Mouse (Mus musculus) spleen, adult 12 weeks (tissue): ENCODE results near the gene B3gnt6.
"Not testable (repeated sequence)": the region's sequence is repeated elsewhere in the genome, so short reads cannot be mapped to it uniquely, and the experiment has no call there.

Experiments used
- DNase-seq: peaks from one replicate; pipeline ENCODE4 v3.0.0; 2022; ENCODE audit warnings: low spot score

The B3gnt6 gene

DNA sequence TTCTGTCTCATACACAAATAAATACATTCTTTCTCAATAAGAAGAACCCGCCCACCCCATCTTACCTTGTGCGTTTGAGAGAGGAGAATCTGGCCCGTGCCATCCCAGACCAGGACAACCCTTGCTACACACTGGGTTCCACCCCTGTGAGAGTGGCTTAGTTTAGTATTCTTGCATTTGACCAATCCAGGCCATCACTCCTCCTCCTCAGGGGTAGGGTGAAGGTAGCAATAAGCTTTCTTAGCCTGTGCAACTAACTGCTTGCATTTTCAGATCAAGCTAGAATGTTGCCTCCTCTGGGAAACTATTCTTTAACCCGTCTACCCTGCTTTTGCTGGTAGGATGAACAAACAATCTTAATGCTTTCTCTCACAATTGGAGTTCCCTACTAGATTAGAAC, at the start of gene B3gnt6:
Gene B3gnt6, minus strand, starts transcription at position 101 of the 400 bp plus-strand sequence.
- DNase-seq, result no peak

GRCm38 (mm10) chr7:98236686-98237359, 37.5 kb upstream of the B3gnt6 start:
- DNase-seq, result no peak

DNA sequence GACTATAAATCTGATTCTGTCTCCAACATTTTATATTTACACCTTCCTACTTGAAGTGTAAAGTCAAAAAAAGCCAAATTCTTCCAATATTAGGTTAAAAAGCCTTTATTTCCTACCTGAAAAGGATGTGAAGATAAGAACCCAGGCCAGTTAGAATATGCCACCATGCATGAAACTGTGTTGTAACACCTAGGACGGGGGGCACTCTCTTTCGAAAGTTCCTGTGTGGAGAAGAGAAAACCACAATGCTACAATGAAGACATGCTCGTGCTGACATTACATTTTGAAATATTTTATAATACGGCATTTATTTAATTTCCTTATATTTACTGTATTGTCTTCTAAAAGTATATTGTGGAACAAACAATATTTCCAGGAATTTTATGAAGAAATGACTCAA, 24.5 kb upstream of the B3gnt6 start:
- no peak for DNase-seq

DNA sequence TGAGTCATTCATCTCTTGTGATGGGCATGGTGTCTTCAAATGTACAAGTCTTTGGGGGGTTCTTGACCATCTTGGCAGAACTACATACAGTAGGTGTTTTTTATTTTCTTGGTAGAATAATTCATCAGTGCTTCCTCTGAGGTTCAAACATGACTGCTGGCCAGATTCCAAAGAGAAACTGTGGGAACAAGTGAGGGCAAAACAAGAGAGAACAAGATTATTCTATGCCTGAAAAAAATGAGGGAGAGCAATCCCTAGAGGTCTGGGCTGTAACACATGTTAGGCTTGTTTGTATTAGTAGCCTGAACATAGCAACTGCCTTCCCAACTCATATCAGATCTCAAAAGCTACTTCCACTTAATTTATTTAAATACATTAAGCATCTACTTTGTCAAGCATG, 17.4 kb upstream of the B3gnt6 start:
- DNase-seq, result no peak

GRCm38 (mm10) chr7:98202946-98203345, 3.7 kb upstream of the B3gnt6 start:
- DNase-seq, result no peak

- no peak for DNase-seq
Measured at GRCm38 (mm10) chr7:98201493-98202028, 2.3 kb upstream of the B3gnt6 start.

DNA sequence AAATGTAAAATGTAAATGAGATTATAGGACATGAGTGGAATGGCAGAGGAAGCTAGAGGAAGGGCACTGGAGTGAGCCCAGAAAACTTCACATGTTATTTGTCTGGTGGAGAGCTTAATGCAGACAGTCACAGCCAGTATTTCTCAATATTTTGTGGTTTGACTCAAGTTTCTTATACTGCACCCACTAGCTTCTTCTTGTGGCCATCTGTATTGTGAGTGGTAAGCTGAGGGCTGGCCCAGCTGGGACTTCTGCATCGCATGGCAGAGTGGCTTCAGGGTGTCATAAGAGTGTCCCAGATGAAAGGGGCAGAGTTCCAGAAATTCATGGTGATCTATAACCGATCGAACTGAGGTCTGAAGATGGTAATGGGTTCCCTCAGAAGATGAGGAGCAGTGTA, 1.1 kb upstream of the B3gnt6 start:
- no peak for DNase-seq

- DNase-seq, result no peak
Measured at GRCm38 (mm10) chr7:98195151-98195801, 4.0 kb downstream of the B3gnt6 start.

DNA sequence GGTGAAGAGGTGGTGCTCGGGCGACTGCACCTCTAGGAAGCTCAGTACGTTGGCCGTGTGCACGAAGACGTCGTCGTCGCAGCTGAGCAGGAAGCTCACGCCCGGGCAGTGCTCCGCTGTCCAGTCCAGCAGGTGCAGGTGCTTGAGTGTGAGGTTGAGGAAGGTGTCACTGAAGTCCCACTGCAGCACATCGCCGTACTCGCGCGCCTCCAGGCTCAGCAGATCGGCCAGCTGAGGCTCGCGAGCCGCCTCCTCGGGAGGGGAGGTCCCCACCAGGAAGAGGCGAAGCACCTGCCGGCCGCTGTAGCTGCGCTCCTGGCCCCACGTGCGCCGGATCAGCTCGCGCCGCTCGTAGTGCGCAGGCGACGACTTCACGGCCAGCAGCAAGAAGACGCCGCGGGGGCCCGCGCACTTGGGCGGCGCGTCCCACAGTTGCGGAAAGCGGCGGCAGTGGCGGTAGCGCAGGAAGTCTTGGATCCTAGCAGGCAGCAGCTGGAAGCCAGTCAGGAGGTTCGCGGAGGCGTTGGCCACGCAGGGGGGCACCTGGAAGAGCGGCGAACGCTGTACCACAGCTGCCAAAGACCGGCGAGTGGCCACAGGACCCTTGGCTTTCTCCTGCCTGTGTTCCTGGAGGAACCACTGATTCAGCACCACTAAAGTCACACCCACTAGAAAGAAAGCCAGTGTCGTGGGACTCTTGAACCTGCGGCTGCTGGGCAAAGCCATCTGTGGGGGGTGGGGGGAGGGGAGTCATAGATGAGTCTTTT, 5.1 kb downstream of the B3gnt6 start:
- no peak for DNase-seq

DNA sequence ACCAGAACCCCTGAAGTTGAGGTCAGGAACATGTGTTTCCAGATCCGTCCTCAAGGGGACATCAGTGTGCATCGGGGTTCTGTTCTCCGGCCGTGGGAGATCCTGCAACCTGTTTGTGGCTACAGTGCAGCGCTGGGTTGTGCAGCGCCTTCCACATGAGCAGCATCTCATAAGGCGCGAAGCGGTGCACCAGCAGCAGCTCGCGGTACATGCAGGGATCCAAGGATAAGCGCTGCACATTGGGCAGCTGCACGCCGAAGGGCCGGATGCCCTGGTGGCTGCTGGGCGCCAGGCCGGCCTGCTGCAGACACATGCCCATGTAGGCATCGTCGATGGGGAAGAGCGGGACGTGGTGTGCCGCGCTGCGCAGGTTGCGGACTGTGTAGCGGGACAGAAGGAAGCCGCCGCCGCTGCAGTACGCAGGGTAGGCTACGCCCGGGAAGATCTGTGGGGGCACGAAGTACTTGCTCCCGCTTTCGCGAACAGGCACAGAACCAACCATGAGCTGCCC, 5.7 kb downstream of the B3gnt6 start:
- DNase-seq, result no peak

DNA sequence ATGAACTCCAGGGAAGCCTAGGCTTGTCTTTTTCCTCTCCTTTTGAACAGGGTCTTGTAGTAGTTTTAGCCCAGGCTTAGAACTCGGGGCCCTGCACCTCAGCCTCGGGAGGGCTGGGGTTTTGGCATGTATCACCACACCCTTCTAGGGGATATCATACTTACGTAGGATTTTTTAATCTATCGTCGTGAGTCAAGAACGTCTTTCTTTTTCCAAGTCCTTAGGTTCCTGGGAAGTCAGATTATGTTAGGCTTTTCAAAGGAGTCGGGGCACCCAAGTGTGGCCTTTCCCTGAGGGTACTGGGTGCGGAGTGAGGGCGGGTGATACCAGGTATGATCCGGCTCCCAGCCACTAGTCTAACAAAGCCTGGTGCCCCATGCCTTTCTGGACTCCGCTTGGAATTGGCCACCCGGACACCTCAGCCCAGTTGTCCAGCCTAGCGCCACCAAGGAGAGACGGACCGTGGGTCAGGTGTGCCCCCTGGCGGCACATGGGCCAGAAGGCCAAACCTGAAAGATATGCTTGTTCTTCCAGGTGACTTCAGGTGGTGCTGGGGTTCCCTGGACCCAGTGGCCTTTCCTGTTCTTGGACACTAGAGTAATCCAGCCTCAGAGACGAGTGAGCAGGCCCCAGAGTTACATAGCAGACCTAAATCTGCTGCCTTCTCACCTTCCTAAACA, 7.6 kb downstream of the B3gnt6 start:
- no peak for DNase-seq

GRCm38 (mm10) chr7:98190578-98190977, 8.7 kb downstream of the B3gnt6 start:
- DNase-seq, result no peak

DNA sequence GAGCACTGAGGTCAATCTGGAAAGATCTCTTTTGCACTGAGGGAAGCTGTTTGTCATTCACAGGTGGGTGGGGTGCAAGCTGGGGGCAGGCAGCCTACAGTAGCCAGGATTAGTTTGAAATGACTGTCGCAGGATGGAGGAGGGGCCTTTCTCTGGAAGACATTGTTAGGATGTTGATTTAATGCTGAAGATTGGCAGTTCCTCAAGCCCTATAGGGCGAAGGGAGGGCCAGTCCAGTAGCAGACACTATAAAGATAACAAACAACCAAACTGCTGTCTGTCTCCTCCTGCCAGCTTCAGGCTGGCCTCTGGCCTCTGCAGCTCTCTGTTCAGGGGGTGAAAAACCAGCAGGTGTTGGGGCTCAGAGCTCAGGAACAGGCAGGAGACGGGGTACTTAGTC, 9.5 kb downstream of the B3gnt6 start:
- DNase-seq, result no peak

- no peak for DNase-seq
Measured at GRCm38 (mm10) chr7:98188680-98189079, 10.6 kb downstream of the B3gnt6 start.

- no peak for DNase-seq
Measured at GRCm38 (mm10) chr7:98188238-98188637, 11.0 kb downstream of the B3gnt6 start.

- not testable (repeated sequence) for DNase-seq
Measured at GRCm38 (mm10) chr7:98187332-98187731, 11.9 kb downstream of the B3gnt6 start.

- DNase-seq, result no peak
Measured at GRCm38 (mm10) chr7:98186637-98187036, 12.6 kb downstream of the B3gnt6 start.

GRCm38 (mm10) chr7:98185326-98185725, 14.0 kb downstream of the B3gnt6 start:
- DNase-seq, result no peak

GRCm38 (mm10) chr7:98178560-98179231, 20.6 kb downstream of the B3gnt6 start:
- no peak for DNase-seq

GRCm38 (mm10) chr7:98177929-98178559, 21.2 kb downstream of the B3gnt6 start, which contains the start of gene Capn5:
Gene Capn5 (minus strand): TSS chr7:98178274.
- peak; percentile 81 for DNase-seq

GRCm38 (mm10) chr7:98177566-98177928, 21.7 kb downstream of the B3gnt6 start:
- DNase-seq, result no peak
